Mouse (Mus musculus) limb, embryonic 10.5 days (tissue): ENCODE results near the gene Znrf4. TPM values are rescaled to one million over a fixed set of nuclear protein-coding genes. Genes with fewer than 3 reads are reported as not detected.
A peak's percentile ranks its signal among the peaks of the same experiment; 100 is the strongest.

Source experiments
- DNase-seq: peaks from one replicate; pipeline ENCODE4 v3.0.0-alpha.2; 2017; ENCODE audit warnings: low spot score
- H3K27ac ChIP-seq: fragments of 300-500 bp; sonication (generic); 2 replicates; pipeline ENCODE4 v1.5.1; 2016; ENCODE audit warnings: mild to moderate bottlenecking
- H3K27me3 ChIP-seq: fragments of 300-500 bp; sonication (generic); 2 replicates; pipeline ENCODE4 v1.6.1; 2016; ENCODE audit warnings: low read depth, mild to moderate bottlenecking; ENCODE audit not compliant: poor library complexity, severe bottlenecking
- H3K36me3 ChIP-seq: fragments of 300-500 bp; sonication (generic); 2 replicates; pipeline ENCODE4 v1.6.1; 2016; ENCODE audit warnings: mild to moderate bottlenecking, moderate library complexity
- H3K4me1 ChIP-seq: fragments of 300-500 bp; sonication (generic); 2 replicates; pipeline ENCODE4 v1.6.1; 2016
- H3K4me3 ChIP-seq: fragments of 300-500 bp; sonication (generic); 2 replicates; pipeline ENCODE4 v1.5.1; 2016; ENCODE audit warnings: mild to moderate bottlenecking, moderate library complexity
- H3K9me3 ChIP-seq: fragments of 300-500 bp; sonication (generic); replicated peaks from 2 replicates; pipeline ENCODE4 v1.6.1; 2016; ENCODE audit warnings: mild to moderate bottlenecking
- WGBS: fragments of 180-500 bp; shearing (Covaris S2); methylation state at CpG from one replicate; pipeline ENCODE4 v1.1.7; 2016; 5-methylcytosine and 5-hydroxymethylcytosine counted together
- polyA plus RNA-seq: library from polyadenylated mRNA; unstranded; fragments of >200 nt; fragmentation: Nextera tagmentation; extraction: Ambion mirVana; gene quantifications from 2 replicates; pipeline ENCODE4 v1.2.1, GENCODE M21; 2016

Gene Znrf4
- polyA plus RNA-seq, 1 experiment from 2014 or later: not detected

GRCm38 (mm10) chr17:56468870-56469269, 43.4 kb downstream of the Znrf4 start:
- peaks cover 81% of the 10 kb centered on the region for H3K4me1 ChIP-seq
- H3K36me3 ChIP-seq: peaks cover 19% of the 10 kb centered on the region
- WGBS: 41% methylated on average over 7 of the region's 7 CpGs
- no peaks in the 10 kb centered on the region for H3K9me3 ChIP-seq
- no peak for DNase-seq
- peaks cover 36% of the 10 kb centered on the region for H3K27me3 ChIP-seq
- peak overlapping the region; percentile 49 for H3K4me3 ChIP-seq
- H3K27ac ChIP-seq: peak overlapping the region; percentile 63

DNA sequence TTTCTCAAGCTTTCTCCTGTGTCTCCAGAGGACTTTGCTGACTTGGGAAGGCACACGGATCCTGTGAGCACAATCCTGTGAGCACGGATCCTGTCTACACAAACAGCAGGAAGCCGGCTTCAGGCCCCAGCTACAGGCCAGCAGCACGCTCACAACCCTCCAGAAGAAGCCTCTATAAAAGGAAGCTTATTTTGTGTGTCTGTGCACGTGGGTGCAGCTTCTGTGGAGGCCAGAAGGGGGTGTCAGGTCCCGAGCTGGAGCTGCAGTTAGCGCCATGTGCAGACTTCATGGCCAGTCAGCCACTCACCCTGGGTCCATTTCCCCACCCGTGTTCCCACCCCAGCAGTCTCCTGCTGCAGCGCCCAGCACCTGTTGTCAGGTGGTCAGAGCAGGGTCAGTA, 43.9 kb downstream of the Znrf4 start:
- DNase-seq: no peak
- Histone ChIP-seq H3K36me3 (peaks cover 19% of the 10 kb centered on the region), H3K27me3 (peaks cover 31% of the 10 kb centered on the region), H3K27ac (peak overlapping the region; percentile 50), H3K4me3 (no peak overlapping the region), H3K4me1 (peaks cover 81% of the 10 kb centered on the region), H3K9me3 (no peaks in the 10 kb centered on the region)
- 93% methylated on average over 9 of the region's 9 CpGs for WGBS

- H3K4me3 ChIP-seq: 0 out of 2 replicates have a peak overlapping the region, but pooled peaks have one; percentile 4
- 84% methylated on average over 7 of the region's 7 CpGs for WGBS
- no peaks in the 10 kb centered on the region for H3K9me3 ChIP-seq
- DNase-seq: no peak
- H3K4me1 ChIP-seq: peaks cover 79% of the 10 kb centered on the region
- H3K36me3 ChIP-seq: peaks cover 19% of the 10 kb centered on the region
- H3K27me3 ChIP-seq: peaks cover 22% of the 10 kb centered on the region
- peak overlapping the region; percentile 50 for H3K27ac ChIP-seq
Measured at GRCm38 (mm10) chr17:56467456-56467884, 44.8 kb downstream of the Znrf4 start.

GRCm38 (mm10) chr17:56466747-56467146, 45.5 kb downstream of the Znrf4 start:
- peaks cover 72% of the 10 kb centered on the region for H3K4me1 ChIP-seq

GRCm38 (mm10) chr17:56464817-56465216, 47.4 kb downstream of the Znrf4 start:
- Histone ChIP-seq H3K36me3 (peaks cover 16% of the 10 kb centered on the region), H3K4me3 (no peak overlapping the region), H3K9me3 (no peaks in the 10 kb centered on the region), H3K4me1 (peaks cover 73% of the 10 kb centered on the region), H3K27ac (peak overlapping the region; percentile 38; the same call in 1 of the 2 replicates), H3K27me3 (no peaks in the 10 kb centered on the region)
- 90% methylated on average over 7 of the region's 7 CpGs for WGBS
- DNase-seq: no peak

More at GRCm38 (mm10) chr17:56466747-56467146, 45.5 kb downstream of the Znrf4 start:
- no peak overlapping the region for H3K27ac ChIP-seq
- no peak for DNase-seq
- WGBS: 78% methylated on average over 6 of the region's 6 CpGs
- no peaks in the 10 kb centered on the region for H3K9me3 ChIP-seq
- H3K27me3 ChIP-seq: peaks cover 15% of the 10 kb centered on the region
- no peak overlapping the region for H3K4me3 ChIP-seq
- peaks cover 19% of the 10 kb centered on the region for H3K36me3 ChIP-seq

- DNase-seq: no peak
- Histone ChIP-seq H3K4me3 (no peak overlapping the region), H3K36me3 (peaks cover 20% of the 10 kb centered on the region), H3K9me3 (no peaks in the 10 kb centered on the region), H3K27me3 (no peaks in the 10 kb centered on the region), H3K4me1 (peaks cover 73% of the 10 kb centered on the region), H3K27ac (peak overlapping the region; percentile 38; the same call in 1 of the 2 replicates)
- WGBS: 93% methylated on average over 2 of the region's 2 CpGs
Measured at GRCm38 (mm10) chr17:56464345-56464744, 47.9 kb downstream of the Znrf4 start.

DNA sequence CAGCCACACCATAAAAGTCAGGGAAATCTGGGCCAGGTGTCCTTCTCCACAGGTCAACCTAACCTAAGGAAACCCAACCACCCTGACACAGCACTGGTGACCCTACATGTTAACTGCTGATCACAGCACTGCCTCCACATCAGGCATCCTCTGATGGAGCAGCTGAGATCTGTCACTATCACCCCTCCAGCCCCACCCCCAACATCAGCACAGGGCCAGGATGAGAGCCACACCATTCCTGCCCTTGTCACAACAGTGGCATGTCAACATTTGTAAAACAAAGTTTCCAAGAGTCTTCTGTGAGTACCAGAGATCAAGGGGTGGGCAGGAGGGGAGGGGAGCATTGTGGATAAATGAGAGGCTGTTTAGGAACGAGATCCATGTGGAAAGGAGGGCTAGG, 48.7 kb downstream of the Znrf4 start:
- peak overlapping the region; percentile 94 for H3K27ac ChIP-seq
- H3K4me3 ChIP-seq: peak overlapping the region; percentile 74
- DNase-seq: peak; percentile 52
- peaks cover 72% of the 10 kb centered on the region for H3K4me1 ChIP-seq
- no peaks in the 10 kb centered on the region for H3K27me3 ChIP-seq
- peaks cover 21% of the 10 kb centered on the region for H3K36me3 ChIP-seq
- WGBS: 7% methylated on average over 1 of the region's 1 CpGs
- no peaks in the 10 kb centered on the region for H3K9me3 ChIP-seq

GRCm38 (mm10) chr17:56462835-56463455, 49.3 kb downstream of the Znrf4 start:
- WGBS: 1% methylated on average over 17 of the region's 17 CpGs
- Histone ChIP-seq H3K4me3 (peak overlapping the region; percentile 74), H3K27ac (peak overlapping the region; percentile 94), H3K27me3 (no peaks in the 10 kb centered on the region), H3K36me3 (peaks cover 22% of the 10 kb centered on the region), H3K4me1 (peaks cover 70% of the 10 kb centered on the region), H3K9me3 (no peaks in the 10 kb centered on the region)
- DNase-seq: no peak

DNA sequence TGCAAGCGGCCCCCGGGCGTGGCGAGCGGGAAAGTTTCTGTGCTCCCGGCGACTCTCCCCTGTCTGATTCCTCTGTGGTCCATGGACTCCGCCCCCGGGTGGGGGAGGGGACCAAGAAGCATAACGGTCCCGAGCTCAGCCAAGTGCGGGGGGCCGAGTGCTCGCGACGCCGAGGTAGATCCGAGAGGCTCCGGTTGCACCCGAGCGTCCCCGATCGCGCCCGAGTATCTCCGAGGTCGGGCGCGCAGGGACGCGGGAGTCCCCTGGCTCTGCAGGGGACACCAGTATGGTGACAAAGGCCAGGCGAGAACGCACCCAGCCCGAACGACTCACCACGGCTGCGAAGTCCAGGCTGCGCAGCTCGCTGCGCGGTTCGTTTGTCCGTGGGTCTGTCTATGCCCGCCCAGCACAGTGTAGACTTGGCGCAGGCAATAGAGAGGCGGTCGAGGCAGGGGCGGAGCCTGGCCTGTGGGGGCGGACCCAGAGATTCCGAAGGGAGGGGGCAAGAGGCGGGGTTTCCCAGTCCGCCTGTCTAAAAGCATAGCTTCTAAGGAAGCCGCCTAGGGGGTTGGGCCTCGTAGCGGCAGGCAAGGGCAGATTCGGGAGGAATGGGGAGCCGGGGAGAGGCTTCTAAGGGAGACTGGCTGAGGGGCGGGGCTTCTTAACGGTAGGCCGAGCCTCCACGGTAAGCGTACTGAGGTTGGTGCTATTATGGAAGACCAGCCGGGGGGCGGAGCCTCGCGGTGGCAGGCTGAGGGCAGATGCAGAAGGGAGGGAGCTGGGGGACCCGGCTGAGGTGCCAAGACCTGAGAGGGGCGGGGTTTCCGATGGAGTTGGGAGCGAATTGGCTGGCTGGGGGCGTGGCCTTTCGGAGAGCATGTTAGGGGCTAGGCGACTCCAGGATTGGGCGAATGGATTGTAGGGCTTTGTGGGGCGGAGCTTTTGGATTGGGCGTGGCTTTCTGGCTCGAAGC, 50.2 kb downstream of the Znrf4 start:
- peak overlapping the region; percentile 94 for H3K27ac ChIP-seq
- H3K36me3 ChIP-seq: peaks cover 31% of the 10 kb centered on the region
- H3K4me3 ChIP-seq: peak overlapping the region; percentile 74
- peak; percentile 98 for DNase-seq
- under 1% methylated on average over 77 of the region's 77 CpGs for WGBS
- H3K4me1 ChIP-seq: peaks cover 61% of the 10 kb centered on the region
- H3K27me3 ChIP-seq: no peaks in the 10 kb centered on the region
- no peaks in the 10 kb centered on the region for H3K9me3 ChIP-seq

Other genes with a start within 250 kb of the Znrf4 start
- 3.0 TPM in 2 replicates for gene Ticam1, start 235.6 kb downstream of the Znrf4 start, polyA plus RNA-seq
- gene Plin3, start 219.6 kb downstream of the Znrf4 start, polyA plus RNA-seq: 78.2 and 89.7 TPM in 2 replicates
- not detected in 2 replicates for gene Arrdc5, start 212.1 kb downstream of the Znrf4 start, polyA plus RNA-seq
- 316 and 336 TPM in 2 replicates for gene Uhrf1, start 209.1 kb downstream of the Znrf4 start, polyA plus RNA-seq
- gene Kdm4b, start 186.4 kb downstream of the Znrf4 start, polyA plus RNA-seq: 37.7 and 46.8 TPM in 2 replicates
- gene Ptprs, start 35.9 kb downstream of the Znrf4 start, polyA plus RNA-seq: 69.5 and 83.2 TPM in 2 replicates
- 0.58 and 1.3 TPM in 2 replicates for gene Gm20219, start 42.0 kb upstream of the Znrf4 start, polyA plus RNA-seq
- 91.7 and 110 TPM in 2 replicates for gene Safb2, start 72.2 kb upstream of the Znrf4 start, polyA plus RNA-seq
- gene Safb, start 72.4 kb upstream of the Znrf4 start, polyA plus RNA-seq: 161 and 183 TPM in 2 replicates
- gene 2410015M20Rik, start 97.3 kb upstream of the Znrf4 start, polyA plus RNA-seq: 205 and 206 TPM in 2 replicates
- 1,560 and 1,788 TPM in 2 replicates for gene Rpl36, start 101.0 kb upstream of the Znrf4 start, polyA plus RNA-seq
- gene Lonp1, start 114.5 kb upstream of the Znrf4 start, polyA plus RNA-seq: 67.7 and 73.2 TPM in 2 replicates
- 0.54 and 1.0 TPM in 2 replicates for gene Catsperd, start 115.7 kb upstream of the Znrf4 start, polyA plus RNA-seq
- 148 TPM in 2 replicates for gene Ranbp3, start 160.9 kb upstream of the Znrf4 start, polyA plus RNA-seq
- 425 and 437 TPM in 2 replicates for gene Ndufa11, start 205.3 kb upstream of the Znrf4 start, polyA plus RNA-seq
- 12.8 and 15.5 TPM in 2 replicates for gene Vmac, start 205.6 kb upstream of the Znrf4 start, polyA plus RNA-seq
- 10.8 and 12.7 TPM in 2 replicates for gene Nrtn, start 245.1 kb upstream of the Znrf4 start, polyA plus RNA-seq